Mouse (Mus musculus) adrenal gland, adult 18-20 months (tissue): ENCODE measurements around the gene Mmp9. TPM values are rescaled to one million over a fixed set of nuclear protein-coding genes. Genes with fewer than 3 reads are reported as not detected.

ENCODE experiments used
- DNase-seq, 2 experiments: peaks; one replicate each; pipeline ENCODE4 v3.0.0; 2021 to 2022; ENCODE audit warnings: low spot score in 2 of 2
- total RNA-seq, 2 experiments: library from RNA; stranded (reverse); gene quantifications; 1 replicate in 1 of 2; 2 replicates in 1 of 2; pipeline ENCODE4 v1.2.3; 2021

Mmp9 gene
- total RNA-seq, 2 experiments from 2014 or later, result 0.89 to 2.7 TPM

GRCm38 (mm10) chr2:164911086-164912048 lies 29.2 kb upstream of the Mmp9 start, which contains the start of gene Zfp335:
Gene Zfp335 (minus strand): TSS chr2:164911757.
- DNase-seq, result peak; percentile 89 to 92

- no peak for DNase-seq
Measured at GRCm38 (mm10) chr2:164912151-164912550, 28.4 kb upstream of the Mmp9 start.

- no peak for DNase-seq
Measured at GRCm38 (mm10) chr2:164912749-164913427, 27.7 kb upstream of the Mmp9 start.

- DNase-seq, result no peak
Measured at GRCm38 (mm10) chr2:164913428-164913786, 27.2 kb upstream of the Mmp9 start.

- DNase-seq, result no peak
Measured at GRCm38 (mm10) chr2:164916820-164917219, 23.8 kb upstream of the Mmp9 start.

GRCm38 (mm10) chr2:164917371-164917770 lies 23.2 kb upstream of the Mmp9 start:
- no peak for DNase-seq

GRCm38 (mm10) chr2:164918325-164918724 lies 22.3 kb upstream of the Mmp9 start:
- DNase-seq, result no peak

GRCm38 (mm10) chr2:164921984-164922383 lies 18.6 kb upstream of the Mmp9 start:
- no peak for DNase-seq

GRCm38 (mm10) chr2:164923291-164923690 lies 17.3 kb upstream of the Mmp9 start:
- DNase-seq, result no peak

GRCm38 (mm10) chr2:164924100-164924857 lies 16.3 kb upstream of the Mmp9 start:
- DNase-seq, result peak; percentile 85 to 87

- DNase-seq, result no peak
Measured at GRCm38 (mm10) chr2:164930706-164931581, 9.6 kb upstream of the Mmp9 start.

- DNase-seq, result no peak
Measured at GRCm38 (mm10) chr2:164933534-164933933, 7.0 kb upstream of the Mmp9 start.

GRCm38 (mm10) chr2:164935991-164936390 lies 4.6 kb upstream of the Mmp9 start:
- no peak for DNase-seq

GRCm38 (mm10) chr2:164938146-164939091 lies 2.2 kb upstream of the Mmp9 start:
- no peak for DNase-seq

- no peak for DNase-seq
Measured at GRCm38 (mm10) chr2:164939106-164939505, 1.5 kb upstream of the Mmp9 start.

GRCm38 (mm10) chr2:164942692-164943290 lies 2.2 kb downstream of the Mmp9 start:
- DNase-seq, result no peak

- DNase-seq, result no peak
Measured at GRCm38 (mm10) chr2:164947506-164947905, 6.9 kb downstream of the Mmp9 start.

- no peak for DNase-seq
Measured at GRCm38 (mm10) chr2:164947930-164948329, 7.3 kb downstream of the Mmp9 start.

- DNase-seq, result no peak
Measured at GRCm38 (mm10) chr2:164948962-164949361, 8.4 kb downstream of the Mmp9 start.
